Mouse (Mus musculus): ENCODE results near the gene Tex21. TPM values are rescaled to one million over a fixed set of nuclear protein-coding genes. Genes with fewer than 3 reads are reported as not detected.

Gene Tex21
- polyA plus RNA-seq, 1 experiment from 2014 or later: not detected

DNA sequence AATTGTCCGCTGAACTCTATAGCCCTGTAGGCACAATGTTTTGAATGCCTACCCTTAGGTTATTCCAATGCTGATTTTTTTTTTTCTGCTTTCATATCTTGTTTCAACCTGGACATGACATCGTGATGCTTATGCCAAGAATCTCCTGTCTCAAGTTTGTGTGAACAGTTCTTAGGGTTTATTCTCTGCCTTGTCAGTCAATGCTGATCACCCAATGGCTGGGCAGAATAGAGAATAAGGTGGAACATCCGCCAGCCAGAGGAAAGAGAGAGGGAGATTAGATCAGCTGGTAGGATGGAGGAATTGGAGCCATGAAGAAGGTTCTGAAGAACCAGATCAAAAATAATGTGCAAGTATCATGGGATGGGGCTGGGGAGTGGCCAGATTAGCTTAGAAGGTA is 14.1 kb upstream of the Tex21 start:
- CTCF ChIA-PET: no interaction called here
- no peak for ATAC-seq
- no peak for TF ChIP-seq CTCF (IDR thresholded peaks at IDR 0.05)
- H3K27me3 ChIP-seq: no peaks in the 10 kb centered on the region
- no peak for DNase-seq (ENCODE audit: low read depth, low spot score)
- in situ Hi-C loops (cut with MboI; ENCODE audit: low pct_unique_long_range_greater_than_20kb): loop anchor here (10.0 kb wide), 1 partner anchor 204 kb away; no protein-coding TSS in a partner anchor
- POLR2A ChIA-PET: interaction anchor here (0.7 kb wide), 1 partner anchor 166 kb away, joined by 3 read pairs; no protein-coding TSS in a partner anchor

DNA sequence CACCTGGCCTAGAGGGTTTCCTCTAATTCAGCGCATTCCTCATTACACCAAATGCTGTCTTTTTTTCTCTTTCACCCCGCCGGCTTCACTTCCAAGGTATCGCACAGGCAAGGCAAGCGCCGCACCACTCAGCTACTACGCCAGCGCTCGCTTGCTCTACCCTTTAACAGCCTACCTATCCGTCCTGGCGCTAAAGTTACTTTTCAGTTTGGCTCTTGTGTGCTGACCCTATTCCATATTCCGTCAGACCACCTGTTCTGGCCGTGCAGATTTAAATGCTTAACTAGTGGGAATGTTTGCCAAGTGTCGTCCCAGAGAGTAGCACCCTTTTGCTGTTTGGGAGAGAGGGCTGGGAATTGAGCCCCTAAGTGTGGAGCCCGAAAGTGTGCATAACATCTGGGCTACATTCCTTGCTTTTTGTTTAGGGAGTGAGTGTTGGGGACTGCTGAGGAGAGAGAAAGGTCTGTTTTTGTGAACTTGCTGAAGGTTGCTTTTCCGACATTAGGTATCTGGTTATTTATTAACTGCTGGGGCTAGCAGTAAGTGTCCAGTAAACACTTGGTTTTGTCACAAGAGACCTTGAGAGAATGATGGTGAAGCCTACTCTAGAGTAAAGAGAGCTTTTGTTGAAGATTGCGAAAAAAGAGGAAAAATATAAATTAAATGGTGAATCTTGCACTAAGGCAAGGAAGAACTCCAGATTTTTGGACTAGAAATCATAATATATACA is 9.7 kb upstream of the Tex21 start:
- ChIA-PET POLR2A (interaction anchor here (1.0 kb wide), 1 partner anchor 78 kb away, joined by 4 read pairs; no protein-coding TSS in a partner anchor), CTCF (no interaction called here)
- in situ Hi-C loops (cut with MboI; ENCODE audit: low pct_unique_long_range_greater_than_20kb): no loop called here
- no peaks in the 10 kb centered on the region for H3K27me3 ChIP-seq
- TF ChIP-seq CTCF (IDR thresholded peaks at IDR 0.05): no peak
- peak; percentile 17 for ATAC-seq
- no peak for DNase-seq (ENCODE audit: low read depth, low spot score)

DNA sequence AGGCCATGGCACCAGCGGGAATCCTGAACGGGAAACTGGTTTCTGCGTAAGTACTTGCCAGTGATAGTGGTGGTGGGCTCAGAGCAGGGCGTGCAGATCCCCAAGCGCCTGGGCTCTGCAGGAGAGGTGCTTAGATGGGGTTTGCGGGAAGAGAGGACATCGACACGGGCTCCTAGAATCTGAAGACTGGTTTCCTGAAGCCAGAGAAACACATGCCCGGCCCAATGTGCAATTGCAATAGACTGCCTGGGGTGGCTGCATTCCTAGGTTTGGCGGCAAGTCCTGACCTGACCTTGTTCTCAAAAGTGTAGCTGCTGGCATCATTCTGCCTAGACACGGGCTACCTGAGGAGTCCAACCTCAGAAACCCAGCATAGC is 8.9 kb upstream of the Tex21 start:
- no peaks in the 10 kb centered on the region for H3K27me3 ChIP-seq
- POLR2A ChIA-PET: interaction anchor here (1.0 kb wide), 1 partner anchor 79 kb away, joined by 4 read pairs; no protein-coding TSS in a partner anchor
- no peak for DNase-seq (ENCODE audit: low read depth, low spot score)
- peak; percentile 24 for ATAC-seq
- no peak for TF ChIP-seq CTCF (IDR thresholded peaks at IDR 0.05)
- CTCF ChIA-PET: no interaction called here
- in situ Hi-C loops (cut with MboI; ENCODE audit: low pct_unique_long_range_greater_than_20kb): no loop called here

DNA sequence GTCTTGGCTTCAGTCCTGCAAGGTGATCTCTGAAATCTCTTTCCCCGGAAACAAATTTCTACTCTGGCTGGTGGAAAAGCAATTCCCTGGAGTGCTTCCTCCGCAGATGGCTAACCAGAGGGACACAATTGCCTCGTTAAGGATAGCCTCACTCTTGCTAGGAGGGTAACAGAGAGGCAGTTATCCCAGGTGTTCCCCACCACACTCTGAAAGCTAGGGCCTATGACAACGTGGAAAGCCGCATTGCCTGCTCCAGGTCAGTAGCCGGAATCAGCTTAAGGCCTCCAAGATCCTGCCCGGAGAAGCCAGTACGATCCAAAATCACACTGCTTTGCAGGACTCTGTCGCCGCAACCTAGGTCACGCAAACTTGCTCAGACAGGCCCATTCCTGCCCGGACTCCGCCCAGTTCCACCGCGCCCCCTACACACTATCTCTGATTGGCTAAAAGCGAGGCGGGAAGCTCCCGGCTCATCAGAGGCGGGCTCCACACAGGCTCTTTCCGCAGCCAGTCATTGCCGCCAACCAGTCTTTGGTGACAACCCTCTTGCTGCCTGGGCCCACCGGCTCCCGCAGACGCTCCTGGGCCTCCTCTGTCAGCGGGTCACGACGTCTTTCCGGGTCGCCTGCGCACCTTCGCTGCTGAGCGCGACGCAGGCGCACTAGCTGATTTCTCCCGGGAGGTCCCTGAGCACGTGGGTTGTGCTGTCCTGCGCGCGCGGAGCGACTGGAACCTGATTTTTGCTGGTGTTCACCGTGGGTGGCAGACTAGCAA is 8.4 kb upstream of the Tex21 start, which contains the start of gene Mthfd1:
Gene Mthfd1, plus strand, starts transcription at position 574 of the 774 bp plus-strand sequence.
- ChIA-PET POLR2A (no interaction called here), CTCF (no interaction called here)
- TF ChIP-seq CTCF (IDR thresholded peaks at IDR 0.05): no peak
- no peaks in the 10 kb centered on the region for H3K27me3 ChIP-seq
- ATAC-seq (peak; percentile 99), DNase-seq (ENCODE audit: low read depth, low spot score) (peak; percentile 79)
- in situ Hi-C loops (cut with MboI; ENCODE audit: low pct_unique_long_range_greater_than_20kb): no loop called here

DNA sequence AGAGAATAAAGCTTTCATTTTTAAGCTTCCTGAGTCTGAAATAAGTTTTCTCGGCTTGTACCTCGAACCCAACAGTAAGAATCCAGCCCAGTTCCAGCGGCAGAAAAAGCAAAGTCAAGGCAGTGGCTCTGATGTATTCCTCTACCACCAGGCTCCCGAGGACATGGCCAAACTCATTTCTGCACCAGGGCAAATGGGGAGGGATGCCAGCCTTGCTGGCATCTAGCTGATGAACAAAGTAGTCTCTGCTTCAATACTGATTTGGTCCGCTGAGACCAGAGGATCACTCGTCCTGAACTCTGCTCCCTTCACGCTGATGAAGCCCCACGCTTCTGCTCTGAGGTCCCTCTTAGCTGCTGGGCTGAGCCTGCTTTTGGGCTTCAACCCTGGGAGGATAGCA is 7.4 kb upstream of the Tex21 start:
- DNase-seq (ENCODE audit: low read depth, low spot score) (no peak), ATAC-seq (no peak)
- ChIA-PET POLR2A (no interaction called here), CTCF (no interaction called here)
- no peak for TF ChIP-seq CTCF (IDR thresholded peaks at IDR 0.05)
- no peaks in the 10 kb centered on the region for H3K27me3 ChIP-seq
- in situ Hi-C loops (cut with MboI; ENCODE audit: low pct_unique_long_range_greater_than_20kb): no loop called here

DNA sequence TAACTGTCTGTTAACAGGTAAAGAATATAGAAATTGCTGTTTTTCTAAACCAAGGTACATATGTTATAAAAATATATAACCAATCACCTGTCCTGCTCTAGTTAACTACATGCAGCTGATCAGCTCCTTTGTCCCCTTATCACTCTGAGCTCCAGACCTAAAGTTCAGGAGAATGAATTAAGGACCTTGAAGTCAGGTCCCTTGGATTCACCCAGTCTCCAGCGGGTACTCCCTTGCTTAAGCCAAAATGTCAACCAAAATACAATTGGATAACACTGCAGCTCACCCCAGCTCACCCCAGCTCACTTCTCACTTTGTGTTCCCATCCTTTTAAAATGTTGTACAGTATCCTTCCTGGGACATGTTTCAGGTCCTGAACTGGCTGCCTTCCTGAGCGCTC is 7.0 kb upstream of the Tex21 start:
- TF ChIP-seq CTCF (IDR thresholded peaks at IDR 0.05): no peak
- POLR2A ChIA-PET: no interaction called here
- CTCF ChIA-PET: no interaction called here
- no peak for ATAC-seq
- DNase-seq (ENCODE audit: low read depth, low spot score): no peak
- in situ Hi-C loops (cut with MboI; ENCODE audit: low pct_unique_long_range_greater_than_20kb): no loop called here
- H3K27me3 ChIP-seq: no peaks in the 10 kb centered on the region

DNA sequence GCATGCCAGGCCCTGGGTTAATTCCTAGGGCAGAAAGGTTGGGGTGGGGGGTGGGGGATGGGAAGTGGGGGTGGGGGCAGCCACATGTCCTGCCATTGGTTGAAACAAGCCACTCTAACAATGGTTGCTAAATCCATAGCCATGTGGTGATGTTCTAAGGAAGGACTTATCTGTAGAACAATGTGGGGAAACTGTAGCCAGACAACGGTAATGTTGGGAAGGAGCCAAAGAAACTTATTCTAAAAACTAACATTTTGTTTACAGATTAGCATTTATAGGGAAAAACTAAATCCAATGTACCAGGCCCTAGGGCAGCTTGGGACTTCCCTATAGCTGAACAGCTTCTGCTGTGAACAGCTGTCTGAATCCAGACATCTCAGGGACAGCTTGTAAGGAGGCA is 6.5 kb upstream of the Tex21 start:
- H3K27me3 ChIP-seq: peaks cover 3% of the 10 kb centered on the region
- ChIA-PET CTCF (no interaction called here), POLR2A (no interaction called here)
- in situ Hi-C loops (cut with MboI; ENCODE audit: low pct_unique_long_range_greater_than_20kb): no loop called here
- DNase-seq (ENCODE audit: low read depth, low spot score) (no peak), ATAC-seq (no peak)
- no peak for TF ChIP-seq CTCF (IDR thresholded peaks at IDR 0.05)

DNA sequence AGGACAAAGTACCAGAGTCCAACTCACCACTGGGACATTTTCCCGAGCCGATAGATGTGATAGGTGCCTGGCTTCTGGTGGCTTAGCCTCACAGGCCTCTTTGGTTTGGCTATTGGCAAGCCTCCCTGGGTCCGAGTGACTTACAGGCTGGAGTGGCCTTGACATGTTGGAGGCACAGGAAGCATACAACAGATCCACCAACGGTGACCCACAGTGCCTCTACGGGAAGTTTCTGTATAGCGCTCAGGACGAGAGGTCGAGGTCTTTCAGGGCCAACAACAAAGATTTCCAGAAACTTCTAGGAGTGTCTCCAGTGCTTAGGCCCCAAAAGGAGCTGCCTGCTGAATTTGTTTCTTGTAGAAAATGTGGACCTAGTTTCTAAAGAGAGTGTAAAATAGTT is 1.6 kb downstream of the Tex21 start:
- ChIA-PET CTCF (no interaction called here), POLR2A (no interaction called here)
- peaks cover 13% of the 10 kb centered on the region for H3K27me3 ChIP-seq
- no peak for DNase-seq (ENCODE audit: low read depth, low spot score)
- no peak for ATAC-seq
- in situ Hi-C loops (cut with MboI; ENCODE audit: low pct_unique_long_range_greater_than_20kb): no loop called here
- TF ChIP-seq CTCF (IDR thresholded peaks at IDR 0.05): no peak

DNA sequence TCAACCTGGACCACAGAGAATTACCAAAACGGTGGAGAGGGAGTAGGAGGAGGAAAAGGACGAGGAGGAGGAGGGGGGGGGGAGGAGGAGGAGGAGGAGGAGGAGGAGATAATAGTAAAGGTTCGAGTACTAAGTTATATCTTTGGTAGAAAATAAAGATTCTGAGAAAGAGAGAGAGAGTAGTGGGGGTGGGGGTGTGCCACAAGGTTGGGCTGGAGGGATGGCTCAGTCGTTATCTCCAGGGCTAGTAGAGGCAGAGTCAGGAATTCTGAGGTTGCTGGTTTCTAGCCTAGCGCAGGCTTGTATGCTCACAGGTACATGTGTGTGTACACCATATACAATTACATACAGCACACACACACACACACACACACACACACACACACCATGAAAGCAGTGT is 4.7 kb downstream of the Tex21 start:
- in situ Hi-C loops (cut with MboI; ENCODE audit: low pct_unique_long_range_greater_than_20kb): no loop called here
- ATAC-seq (no peak), DNase-seq (ENCODE audit: low read depth, low spot score) (no peak)
- no peak for TF ChIP-seq CTCF (IDR thresholded peaks at IDR 0.05)
- CTCF ChIA-PET: no interaction called here
- POLR2A ChIA-PET: no interaction called here
- peaks cover 13% of the 10 kb centered on the region for H3K27me3 ChIP-seq

DNA sequence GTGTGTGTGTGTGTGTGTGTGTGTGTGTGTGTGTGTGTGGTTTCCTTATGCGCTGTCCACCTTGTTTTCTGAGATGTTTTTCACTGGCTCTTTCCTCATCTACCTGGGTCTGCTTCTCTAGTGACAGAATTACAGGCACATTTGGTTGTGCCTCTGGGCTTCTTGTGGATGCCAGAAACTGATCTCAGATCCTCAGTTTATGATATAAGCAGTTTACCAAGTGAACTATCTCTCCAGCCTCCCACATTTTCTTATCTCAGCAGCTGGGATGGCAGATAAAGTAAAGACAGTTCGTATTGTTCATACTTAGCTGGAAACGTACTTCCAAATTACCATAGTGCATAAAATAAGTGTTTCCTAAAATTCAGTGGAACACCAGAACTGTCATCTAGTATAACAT is 5.5 kb downstream of the Tex21 start:
- ChIA-PET CTCF (no interaction called here), POLR2A (no interaction called here)
- no peak for TF ChIP-seq CTCF (IDR thresholded peaks at IDR 0.05)
- no peak for ATAC-seq
- DNase-seq (ENCODE audit: low read depth, low spot score): no peak
- in situ Hi-C loops (cut with MboI; ENCODE audit: low pct_unique_long_range_greater_than_20kb): no loop called here
- peaks cover 13% of the 10 kb centered on the region for H3K27me3 ChIP-seq

DNA sequence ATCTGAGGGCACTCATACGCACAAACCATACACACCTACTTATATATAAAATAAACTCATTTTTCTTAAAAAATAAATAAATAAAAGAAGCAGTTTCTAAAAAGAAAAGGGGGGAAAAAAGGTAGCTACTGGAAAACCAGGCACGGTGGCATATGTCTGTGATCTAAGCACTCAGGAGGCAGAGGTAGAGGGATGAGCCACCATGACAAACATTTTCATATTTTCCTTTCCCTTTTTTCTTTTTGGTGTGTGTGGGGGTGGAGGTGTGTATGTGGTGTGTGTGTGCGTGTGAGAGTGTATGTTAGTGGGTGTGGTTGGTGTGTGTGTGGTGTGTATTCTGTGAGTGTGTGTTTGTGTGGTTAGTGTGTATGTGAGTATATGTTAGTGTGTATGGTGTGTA is 5.9 kb downstream of the Tex21 start:
- no peak for TF ChIP-seq CTCF (IDR thresholded peaks at IDR 0.05)
- peaks cover 13% of the 10 kb centered on the region for H3K27me3 ChIP-seq
- CTCF ChIA-PET: no interaction called here
- ATAC-seq (no peak), DNase-seq (ENCODE audit: low read depth, low spot score) (no peak)
- in situ Hi-C loops (cut with MboI; ENCODE audit: low pct_unique_long_range_greater_than_20kb): no loop called here
- POLR2A ChIA-PET: no interaction called here
